Mouse (Mus musculus): ENCODE results near the gene Reep6. TPM values are rescaled to one million over a fixed set of nuclear protein-coding genes. Genes with fewer than 3 reads are reported as not detected.
A peak's percentile ranks its signal among the peaks of the same experiment; 100 is the strongest.

The Reep6 gene
- total RNA-seq, 2 experiments from 2014 or later, result 9.3 to 10.1 TPM

- intact Hi-C loops (cut with DNase I), result no loop called here
These were observed 29.9 kb upstream of the Reep6 start for GRCm38 (mm10) chr10:80299824-80300223.

DNA sequence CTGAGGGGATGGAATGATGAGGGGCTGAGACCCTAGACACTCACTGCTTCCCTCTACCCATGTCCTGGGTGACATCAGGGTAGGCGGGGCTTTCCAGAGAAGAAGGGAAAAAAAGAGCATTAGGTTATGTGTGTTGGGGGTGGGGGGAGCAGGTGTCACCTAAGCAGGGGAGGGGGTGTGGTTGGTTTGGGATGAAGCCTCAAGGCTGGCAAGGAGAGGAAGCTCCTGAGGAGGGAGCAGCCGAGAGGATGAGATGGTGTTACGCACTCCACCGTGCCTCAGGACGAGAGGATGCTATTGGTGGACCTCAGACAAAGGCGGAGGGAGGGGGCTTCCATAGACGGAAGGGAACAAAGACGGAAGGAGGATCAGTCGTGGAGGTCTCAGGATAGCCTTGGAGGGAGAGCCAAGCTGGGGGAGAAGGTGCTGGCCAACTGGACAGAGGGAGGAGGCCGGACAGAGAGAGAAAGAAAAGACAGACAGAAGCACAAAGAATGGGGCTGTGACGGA lies 29.0 kb upstream of the Reep6 start:
- DNase-seq (ENCODE audit: extremely low spot score in 1 of 2, low spot score in 2 of 2), result peak in 1 of 2 experiments; percentile 66
- intact Hi-C loops (cut with DNase I), result no loop called here

More at GRCm38 (mm10) chr10:80299824-80300223, 29.9 kb upstream of the Reep6 start:
- no peak for DNase-seq (ENCODE audit: extremely low spot score in 1 of 2, low spot score in 2 of 2)

- intact Hi-C loops (cut with DNase I), result no loop called here
These were observed 28.3 kb upstream of the Reep6 start for GRCm38 (mm10) chr10:80301256-80302081.

GRCm38 (mm10) chr10:80302082-80302355 lies 27.7 kb upstream of the Reep6 start:
- intact Hi-C loops (cut with DNase I), result no loop called here
- DNase-seq (ENCODE audit: extremely low spot score in 1 of 2, low spot score in 2 of 2), result no peak

More at GRCm38 (mm10) chr10:80301256-80302081, 28.3 kb upstream of the Reep6 start:
- DNase-seq (ENCODE audit: extremely low spot score in 1 of 2, low spot score in 2 of 2), result peak in 1 of 2 experiments; percentile 4

- DNase-seq (ENCODE audit: extremely low spot score in 1 of 2, low spot score in 2 of 2), result peak; percentile 69 to 90
These were observed 27.3 kb upstream of the Reep6 start for GRCm38 (mm10) chr10:80302471-80302881.

DNA sequence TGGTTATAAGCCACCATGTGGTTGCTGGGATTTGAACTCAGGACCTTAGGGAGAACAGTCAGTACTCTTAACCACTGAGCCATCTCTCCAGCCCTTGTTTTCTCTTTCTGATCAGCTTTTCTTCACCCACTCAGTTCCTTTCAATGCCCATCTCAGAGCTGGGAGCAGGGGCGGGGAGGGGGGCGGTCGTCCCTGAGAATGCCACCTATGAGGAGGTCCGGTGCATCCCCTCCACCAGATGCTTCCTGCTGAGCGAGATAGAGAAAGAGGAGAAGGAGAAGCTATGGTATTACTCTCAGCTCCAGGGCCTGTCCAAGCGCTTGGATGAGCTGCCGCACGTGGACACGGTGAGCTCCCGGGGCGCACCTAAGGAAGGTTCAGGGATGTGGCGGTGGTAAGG lies 25.3 kb upstream of the Reep6 start:
- intact Hi-C loops (cut with DNase I), result no loop called here
- DNase-seq (ENCODE audit: extremely low spot score in 1 of 2, low spot score in 2 of 2), result no peak

More at GRCm38 (mm10) chr10:80302471-80302881, 27.3 kb upstream of the Reep6 start:
- intact Hi-C loops (cut with DNase I), result no loop called here

DNA sequence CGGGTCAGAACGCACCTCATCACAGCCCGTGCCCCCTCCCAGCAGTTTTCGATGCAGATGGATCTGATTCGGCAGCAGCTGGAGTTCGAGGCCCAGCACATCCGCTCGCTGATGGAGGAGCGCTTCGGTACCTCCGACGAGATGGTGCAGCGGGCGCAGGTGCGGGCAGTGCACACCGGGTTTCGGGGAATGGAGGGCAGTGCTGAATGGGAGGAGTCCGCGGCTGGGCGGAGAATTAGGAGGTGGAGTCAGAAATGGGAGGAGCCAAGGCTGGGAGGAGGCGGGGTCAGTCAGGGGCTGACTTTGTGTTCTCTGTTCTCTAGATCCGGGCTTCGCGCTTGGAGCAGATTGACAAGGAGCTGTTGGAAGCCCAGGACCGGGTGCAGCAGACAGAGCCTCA lies 24.9 kb upstream of the Reep6 start:
- DNase-seq (ENCODE audit: extremely low spot score in 1 of 2, low spot score in 2 of 2), result no peak
- intact Hi-C loops (cut with DNase I), result no loop called here

GRCm38 (mm10) chr10:80311560-80311959 lies 18.2 kb upstream of the Reep6 start:
- intact Hi-C loops (cut with DNase I), result no loop called here
- DNase-seq (ENCODE audit: extremely low spot score in 1 of 2, low spot score in 2 of 2), result no peak

DNA sequence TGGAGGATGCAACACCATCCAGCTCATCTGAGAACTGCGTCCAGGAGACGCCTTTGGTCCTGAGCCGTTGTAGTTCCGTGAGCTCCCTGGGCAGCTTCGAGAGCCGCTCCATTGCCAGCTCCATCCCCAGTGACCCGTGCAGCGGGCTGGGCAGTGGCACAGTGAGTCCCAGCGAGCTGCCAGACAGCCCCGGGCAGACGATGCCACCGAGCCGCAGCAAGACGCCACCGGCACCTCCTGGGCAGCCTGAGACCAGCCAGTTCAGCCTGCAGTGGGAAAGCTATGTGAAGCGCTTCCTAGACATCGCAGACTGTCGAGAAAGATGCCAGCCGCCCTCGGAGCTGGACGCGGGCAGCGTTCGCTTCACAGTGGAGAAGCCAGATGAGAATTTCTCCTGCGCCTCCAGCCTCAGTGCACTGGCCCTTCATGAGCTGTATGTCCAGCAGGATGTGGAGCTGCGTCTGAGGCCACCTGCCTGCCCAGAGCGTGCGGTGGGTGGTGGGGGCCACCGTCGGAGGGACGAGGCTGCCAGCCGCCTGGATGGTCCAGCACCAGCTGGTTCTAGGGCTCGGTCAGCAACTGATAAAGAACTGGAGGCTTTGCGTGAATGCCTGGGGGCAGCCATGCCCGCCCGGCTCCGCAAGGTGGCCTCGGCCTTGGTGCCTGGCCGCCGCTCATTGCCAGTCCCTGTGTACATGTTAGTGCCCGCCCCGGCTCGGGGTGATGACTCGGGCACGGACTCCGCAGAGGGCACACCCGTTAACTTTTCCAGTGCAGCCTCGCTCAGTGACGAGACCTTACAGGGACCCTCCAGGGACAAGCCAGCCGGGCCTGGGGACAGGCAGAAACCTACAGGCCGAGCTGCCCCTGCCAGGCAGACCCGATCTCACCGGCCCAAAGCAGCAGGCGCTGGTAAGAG lies 16.9 kb upstream of the Reep6 start:
- intact Hi-C loops (cut with DNase I), result no loop called here
- peak in 1 of 2 experiments; percentile 38 for DNase-seq (ENCODE audit: extremely low spot score in 1 of 2, low spot score in 2 of 2)

DNA sequence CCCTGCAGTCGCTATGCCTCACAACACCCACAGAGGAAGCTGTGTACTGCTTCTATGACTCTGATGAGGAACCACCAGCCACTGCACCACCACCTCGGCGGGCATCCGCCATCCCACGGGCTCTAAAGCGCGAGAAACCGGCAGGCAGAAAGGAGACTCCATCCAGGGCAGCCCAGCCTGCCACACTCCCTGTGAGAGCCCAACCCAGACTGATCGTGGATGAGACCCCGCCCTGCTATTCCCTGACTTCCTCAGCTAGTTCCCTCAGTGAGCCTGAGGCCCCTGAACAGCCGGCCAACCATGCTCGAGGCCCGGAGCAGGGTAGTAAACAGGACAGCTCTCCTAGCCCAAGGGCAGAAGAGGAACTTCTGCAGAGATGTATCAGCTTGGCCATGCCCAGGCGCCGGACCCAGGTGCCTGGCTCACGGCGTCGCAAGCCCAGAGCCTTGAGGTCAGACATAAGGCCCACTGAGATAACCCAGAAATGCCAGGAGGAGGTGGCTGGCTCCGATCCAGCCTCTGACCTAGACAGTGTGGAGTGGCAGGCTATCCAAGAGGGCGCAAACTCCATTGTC lies 16.0 kb upstream of the Reep6 start:
- no peak for DNase-seq (ENCODE audit: extremely low spot score in 1 of 2, low spot score in 2 of 2)
- intact Hi-C loops (cut with DNase I), result no loop called here

DNA sequence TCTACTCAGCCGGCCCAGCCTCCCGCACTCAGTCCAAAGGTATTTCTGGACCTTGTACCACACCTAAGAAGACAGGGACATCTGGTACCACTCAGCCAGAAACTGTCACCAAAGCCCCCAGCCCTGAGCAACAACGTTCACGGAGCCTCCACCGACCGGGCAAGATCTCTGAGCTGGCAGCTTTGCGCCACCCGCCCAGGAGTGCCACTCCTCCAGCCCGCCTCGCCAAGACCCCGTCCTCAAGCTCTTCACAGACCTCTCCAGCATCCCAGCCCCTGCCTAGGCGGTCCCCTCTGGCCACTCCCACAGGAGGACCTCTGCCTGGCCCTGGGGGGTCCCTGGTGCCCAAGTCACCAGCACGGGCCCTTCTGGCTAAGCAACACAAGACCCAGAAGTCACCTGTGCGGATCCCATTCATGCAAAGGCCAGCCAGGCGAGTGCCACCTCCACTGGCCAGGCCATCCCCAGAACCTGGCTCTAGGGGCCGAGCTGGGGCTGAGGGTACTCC lies 15.2 kb upstream of the Reep6 start:
- intact Hi-C loops (cut with DNase I), result no loop called here
- peak in 1 of 2 experiments; percentile 43 for DNase-seq (ENCODE audit: extremely low spot score in 1 of 2, low spot score in 2 of 2)

- DNase-seq (ENCODE audit: extremely low spot score in 1 of 2, low spot score in 2 of 2), result no peak
- intact Hi-C loops (cut with DNase I), result no loop called here
These were observed 14.4 kb upstream of the Reep6 start for GRCm38 (mm10) chr10:80315315-80315714.

GRCm38 (mm10) chr10:80316359-80316781 lies 13.4 kb upstream of the Reep6 start:
- no peak for DNase-seq (ENCODE audit: extremely low spot score in 1 of 2, low spot score in 2 of 2)
- intact Hi-C loops (cut with DNase I), result no loop called here

DNA sequence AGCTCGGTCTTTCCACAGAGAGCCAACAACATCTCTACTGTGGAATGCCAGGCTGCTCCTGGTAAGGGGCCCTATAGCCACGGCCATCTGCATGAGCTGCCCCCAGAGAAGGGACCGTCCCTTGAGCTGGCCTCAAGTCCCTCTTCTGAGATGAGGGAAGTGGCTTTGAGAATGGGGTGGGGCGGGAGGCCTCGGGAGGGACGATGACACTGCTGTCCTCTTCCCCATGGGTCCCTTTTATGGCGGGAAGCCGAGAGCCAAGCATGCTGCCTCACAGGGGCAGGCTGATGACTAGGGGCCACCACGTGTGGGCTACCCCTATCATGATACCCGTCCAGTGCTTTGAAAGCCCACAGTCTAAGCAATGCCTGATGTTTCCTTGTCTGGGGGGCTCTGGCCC lies 12.7 kb upstream of the Reep6 start:
- no peak for DNase-seq (ENCODE audit: extremely low spot score in 1 of 2, low spot score in 2 of 2)
- intact Hi-C loops (cut with DNase I), result no loop called here

DNA sequence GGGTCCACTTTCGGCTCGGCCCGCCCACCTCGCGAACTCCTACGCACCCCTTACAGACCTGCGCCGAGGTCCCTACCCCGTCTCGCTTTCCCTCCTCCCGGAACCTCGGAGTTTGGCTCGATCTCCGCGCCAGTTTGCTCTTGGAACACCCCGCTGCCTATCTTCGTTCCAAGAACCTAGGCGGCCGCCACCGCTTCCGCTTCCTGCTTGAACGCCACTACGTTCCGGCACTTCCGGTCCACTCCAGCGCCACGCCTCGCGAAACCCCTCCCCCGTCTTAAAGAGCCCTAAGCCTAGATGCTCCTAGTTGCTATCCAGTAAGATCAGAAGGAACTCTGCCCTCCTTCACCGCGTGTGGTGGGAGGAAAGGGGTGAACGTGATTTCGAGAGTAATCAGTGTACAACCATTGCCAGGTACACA lies 9.4 kb upstream of the Reep6 start, which contains the start of gene 2310011J03Rik:
Gene 2310011J03Rik (minus strand): TSS at position 198 of the 421 bp plus-strand sequence.
- DNase-seq (ENCODE audit: extremely low spot score in 1 of 2, low spot score in 2 of 2), result peak; percentile 91 to 95
- intact Hi-C loops (cut with DNase I), result no loop called here

DNA sequence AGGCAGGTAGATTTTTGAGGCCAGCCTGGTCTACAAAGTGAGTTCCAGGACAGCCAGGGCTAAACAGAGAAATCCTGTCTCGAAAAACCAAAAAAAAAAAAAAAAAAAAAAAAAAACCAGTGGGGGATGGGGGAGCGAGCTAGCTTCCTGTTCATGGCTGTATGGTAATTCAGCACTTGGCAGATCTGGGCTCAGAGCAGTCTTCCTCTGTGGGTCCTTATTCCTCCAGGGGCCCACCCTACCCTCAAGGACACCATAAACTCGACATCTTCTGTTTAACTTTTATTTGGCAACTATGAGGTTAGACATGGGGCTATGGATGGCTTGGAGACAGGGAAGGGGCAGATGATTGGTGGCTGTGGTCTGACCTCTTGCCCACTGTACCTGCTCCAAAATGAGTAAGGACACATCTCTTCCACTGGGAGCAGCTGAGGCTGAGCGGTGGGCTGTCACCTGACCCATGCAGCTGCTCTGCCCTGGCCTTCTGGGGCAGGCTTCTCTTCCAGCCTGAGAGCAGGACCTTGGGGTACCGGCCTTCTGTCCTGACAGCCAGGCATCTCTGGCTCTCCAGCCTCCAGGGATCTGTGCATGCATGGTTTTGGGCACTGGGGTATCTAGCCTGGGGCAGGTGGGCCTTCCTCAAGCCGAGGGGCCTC lies 8.6 kb upstream of the Reep6 start:
- no peak for DNase-seq (ENCODE audit: extremely low spot score in 1 of 2, low spot score in 2 of 2)
- intact Hi-C loops (cut with DNase I), result no loop called here

DNA sequence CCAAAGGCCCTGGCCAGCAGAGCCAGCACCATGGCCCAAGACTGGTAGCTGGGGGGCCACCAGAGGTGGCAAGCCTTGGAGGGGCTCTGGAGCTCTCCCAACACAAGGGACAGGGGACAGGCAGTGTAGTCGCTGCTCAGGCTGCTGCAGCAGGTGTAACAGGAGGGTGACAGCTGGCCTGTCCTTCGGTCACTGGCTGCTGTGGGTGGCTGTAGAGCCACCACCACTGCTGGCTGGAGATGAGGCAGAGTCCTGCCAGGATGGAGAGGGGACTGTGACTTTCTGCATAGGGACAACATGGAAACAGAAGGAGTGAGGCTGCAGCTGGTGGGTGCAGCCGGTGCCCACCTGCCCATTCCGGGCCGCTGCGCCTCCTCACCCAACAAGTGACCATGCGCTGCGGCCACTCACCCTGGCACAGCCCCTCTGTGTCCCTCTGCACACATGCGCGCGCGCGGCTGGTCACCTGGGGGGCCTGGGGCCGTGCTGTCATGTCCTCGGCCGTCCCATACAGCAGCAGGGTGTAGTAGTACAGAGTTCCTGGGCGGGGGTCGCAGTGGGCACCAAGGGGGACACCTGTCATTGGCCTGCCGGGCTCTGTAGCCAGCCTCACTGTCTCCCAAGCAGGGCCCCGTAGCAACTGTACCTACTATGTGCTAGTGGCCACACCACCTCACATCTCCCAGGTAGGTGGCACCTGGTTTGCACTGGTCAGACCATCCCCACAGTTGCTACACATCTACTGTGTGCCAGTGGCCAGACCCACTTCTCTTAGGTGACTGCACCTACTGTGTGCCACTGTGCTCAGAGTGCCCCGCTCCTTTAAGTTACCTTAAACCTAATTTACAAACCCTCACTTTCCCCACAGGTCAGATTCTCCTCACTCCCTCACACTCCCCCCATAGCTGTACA lies 7.8 kb upstream of the Reep6 start:
- peak in 1 of 2 experiments; percentile 57 for DNase-seq (ENCODE audit: extremely low spot score in 1 of 2, low spot score in 2 of 2)
- intact Hi-C loops (cut with DNase I), result no loop called here
